Mouse (Mus musculus): ENCODE measurements around the gene Chst5. TPM values are rescaled to one million over a fixed set of nuclear protein-coding genes. Genes with fewer than 3 reads are reported as not detected.
"Not testable (repeated sequence)": the region's sequence is repeated elsewhere in the genome, so short reads cannot be mapped to it uniquely, and the experiment has no call there.

The Chst5 gene
- polyA plus RNA-seq, 1 experiment from 2014 or later, result 3.4 TPM

DNA sequence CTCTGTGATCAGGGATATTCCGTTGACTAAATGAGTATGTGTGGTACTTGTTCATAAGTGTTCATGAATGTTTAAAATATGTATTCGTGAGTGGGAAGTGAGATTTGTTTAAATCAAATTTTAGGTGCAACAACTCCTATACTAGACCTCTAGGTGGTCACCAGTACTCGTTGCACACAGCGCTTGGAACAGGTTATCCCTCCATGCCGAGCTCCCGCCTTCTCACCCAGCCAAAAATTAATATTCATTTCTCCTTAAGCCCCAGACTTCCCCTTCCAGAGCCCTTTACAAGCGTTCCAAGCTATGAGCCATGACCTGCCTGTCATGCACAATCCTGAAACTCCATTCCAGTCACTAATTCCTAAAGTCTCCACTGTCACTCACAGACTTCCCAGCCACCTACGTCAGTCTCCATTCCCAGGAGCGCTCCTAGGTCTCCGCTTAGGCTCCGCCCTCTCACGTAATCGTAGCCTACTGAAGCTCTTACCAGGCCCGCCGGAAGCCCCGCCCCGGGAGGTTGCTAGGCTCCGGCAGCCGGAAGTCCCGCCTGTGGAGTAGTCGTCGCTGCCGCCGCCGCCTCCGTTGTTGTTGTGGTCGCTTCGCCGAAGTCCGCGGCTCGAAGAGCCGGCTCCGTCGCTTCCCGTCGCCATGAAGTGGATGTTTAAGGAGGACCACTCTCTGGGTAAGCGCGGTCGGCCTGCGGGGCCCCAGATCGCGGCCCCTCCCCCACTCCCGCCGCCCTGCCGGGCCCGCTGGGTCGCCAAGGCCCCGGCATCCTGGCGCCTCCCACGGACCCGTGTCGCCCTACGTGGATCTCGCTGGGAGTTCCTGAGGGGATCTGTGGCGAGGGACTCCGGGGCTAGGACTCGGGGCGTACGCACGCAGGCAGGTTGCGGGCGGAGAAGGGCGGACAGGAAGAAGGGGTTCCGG lies 30.2 kb upstream of the Chst5 start, which contains the start of gene Gabarapl2:
Gabarapl2 (plus strand) TSS at position 533 of the 930 bp plus-strand sequence.
- under 1% methylated on average over 64 of the region's 65 CpGs for WGBS
- H3K27me3 ChIP-seq (replicated peaks), result no peaks in the 10 kb centered on the region
- peak; percentile 98 for ATAC-seq (ENCODE audit: low FRiP score)
- H3K9ac ChIP-seq (replicated peaks), result peak within 1 kb of the TSS; percentile 88
- H3K36me3 ChIP-seq, result peaks cover 24% of the 10 kb centered on the region
- peak within 1 kb of the TSS; percentile 82 for H3K27ac ChIP-seq (replicated peaks)
- H3K4me2 ChIP-seq, result peak within 1 kb of the TSS; percentile 72
- H3K4me1 ChIP-seq, result peaks cover 21% of the 10 kb centered on the region
- peak within 1 kb of the TSS; percentile 80 for H3K4me3 ChIP-seq (replicated peaks)
- H3K9me3 ChIP-seq (replicated peaks), result no peaks in the 10 kb centered on the region

DNA sequence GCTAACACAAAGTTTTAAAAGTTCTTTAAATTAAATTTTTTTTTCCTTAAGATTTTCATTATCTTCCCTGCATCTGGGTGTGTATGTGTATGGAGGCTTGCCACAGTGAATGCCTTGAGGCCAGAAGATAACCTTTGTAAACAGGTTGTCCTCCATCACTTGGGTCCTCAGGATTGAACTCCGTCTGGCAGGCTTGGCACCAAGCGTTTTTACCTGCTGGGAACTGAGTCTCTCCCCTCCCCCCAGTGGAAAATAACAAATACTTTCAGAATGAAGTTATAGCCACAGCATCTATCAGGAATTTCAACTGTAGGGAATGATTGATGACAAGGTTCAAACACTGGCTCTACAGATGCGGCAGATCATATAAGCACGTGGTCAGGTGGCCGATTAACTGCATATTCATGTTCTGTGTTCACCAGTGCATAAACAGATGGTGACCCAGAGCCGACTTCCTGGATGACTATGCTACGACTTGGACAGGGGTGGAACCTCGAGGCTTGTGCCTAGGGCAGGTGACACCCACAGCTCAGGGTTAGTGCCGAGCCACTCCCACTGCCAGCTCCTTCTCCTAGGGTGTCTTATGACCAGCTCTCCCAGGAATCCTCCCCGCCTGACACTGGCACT lies 29.4 kb upstream of the Chst5 start:
- peaks cover 16% of the 10 kb centered on the region for H3K36me3 ChIP-seq
- H3K27ac ChIP-seq (replicated peaks), result peak overlapping the region; percentile 82
- H3K9ac ChIP-seq (replicated peaks), result peak overlapping the region; percentile 51
- H3K27me3 ChIP-seq (replicated peaks), result no peaks in the 10 kb centered on the region
- no peaks in the 10 kb centered on the region for H3K9me3 ChIP-seq (replicated peaks)
- H3K4me2 ChIP-seq, result peak overlapping the region; percentile 72
- H3K4me1 ChIP-seq, result peaks cover 21% of the 10 kb centered on the region
- peak overlapping the region; percentile 80 for H3K4me3 ChIP-seq (replicated peaks)
- 8% methylated on average over 10 of the region's 10 CpGs for WGBS
- ATAC-seq (ENCODE audit: low FRiP score), result peak; percentile 59

DNA sequence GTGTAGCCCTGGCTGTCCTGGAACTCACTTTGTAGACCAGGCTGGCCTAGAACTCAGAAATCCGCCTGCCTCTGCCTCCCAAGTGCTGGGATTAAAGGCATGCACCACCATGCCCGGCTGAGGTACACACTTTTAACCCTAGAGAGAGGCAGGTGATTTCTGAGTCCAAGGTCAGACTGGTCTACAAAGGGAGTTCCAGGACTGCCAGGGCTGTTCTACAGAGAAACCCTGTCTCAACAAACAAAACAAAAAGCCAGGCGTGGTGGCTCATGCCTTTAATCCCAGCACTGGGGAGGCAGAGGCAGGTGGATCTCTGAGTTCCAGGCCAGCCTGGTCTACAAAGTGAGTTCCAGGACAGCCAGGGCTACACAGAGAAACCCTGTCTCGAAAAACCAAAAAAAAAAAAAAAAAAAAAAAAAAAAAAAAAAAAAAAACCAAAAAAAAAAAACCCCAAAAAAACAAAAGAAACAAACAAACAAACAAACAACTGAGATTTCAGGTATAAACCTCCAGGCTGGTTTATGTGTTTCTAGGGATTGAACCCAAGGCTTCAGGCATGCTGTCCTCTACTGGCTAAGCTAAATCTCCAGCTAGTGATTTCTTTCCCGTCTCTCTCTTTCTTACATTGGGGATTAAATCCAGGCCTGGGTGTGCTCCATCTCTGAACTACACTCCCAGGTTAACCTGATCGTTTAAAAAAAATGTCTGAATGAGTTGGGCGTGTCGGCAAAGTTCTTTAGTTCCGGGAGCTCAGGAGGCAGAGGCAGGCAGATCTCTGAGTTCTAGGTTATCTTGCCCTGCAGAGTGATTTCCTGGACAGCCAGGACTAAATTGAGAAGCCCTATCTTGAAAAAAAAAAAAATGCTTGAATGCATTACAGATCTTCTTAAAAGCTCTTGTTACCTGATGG lies 28.1 kb upstream of the Chst5 start:
- 90% methylated on average over 9 of the region's 9 CpGs for WGBS
- not testable (repeated sequence) for ATAC-seq (ENCODE audit: low FRiP score); H3K36me3 ChIP-seq; H3K27me3 ChIP-seq (replicated peaks); H3K4me3 ChIP-seq (replicated peaks); H3K4me2 ChIP-seq; H3K27ac ChIP-seq (replicated peaks); H3K9me3 ChIP-seq (replicated peaks); H3K9ac ChIP-seq (replicated peaks)
- peaks cover 24% of the 10 kb centered on the region for H3K4me1 ChIP-seq

DNA sequence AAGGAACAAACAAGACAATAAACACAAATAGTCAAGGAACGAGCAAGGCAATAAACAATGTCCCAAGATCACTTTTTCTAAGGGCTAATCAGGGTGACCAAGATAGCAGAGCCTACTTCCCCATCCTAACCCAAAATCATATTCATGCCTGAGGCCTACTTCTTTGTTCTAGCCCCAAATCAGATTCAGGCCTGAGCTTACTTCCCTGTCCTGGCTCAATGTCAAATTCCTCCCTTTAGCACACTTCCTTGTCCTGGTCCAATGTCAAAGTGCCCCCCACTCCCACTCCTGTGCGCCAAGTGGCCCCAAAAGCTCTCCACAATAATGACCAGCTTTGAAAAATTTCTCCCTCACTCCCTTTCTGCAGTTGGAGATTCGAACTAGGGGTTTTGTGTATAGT lies 26.9 kb upstream of the Chst5 start:
- H3K27me3 ChIP-seq (replicated peaks), result no peaks in the 10 kb centered on the region
- WGBS, result 70% methylated on average over 3 of the region's 3 CpGs

DNA sequence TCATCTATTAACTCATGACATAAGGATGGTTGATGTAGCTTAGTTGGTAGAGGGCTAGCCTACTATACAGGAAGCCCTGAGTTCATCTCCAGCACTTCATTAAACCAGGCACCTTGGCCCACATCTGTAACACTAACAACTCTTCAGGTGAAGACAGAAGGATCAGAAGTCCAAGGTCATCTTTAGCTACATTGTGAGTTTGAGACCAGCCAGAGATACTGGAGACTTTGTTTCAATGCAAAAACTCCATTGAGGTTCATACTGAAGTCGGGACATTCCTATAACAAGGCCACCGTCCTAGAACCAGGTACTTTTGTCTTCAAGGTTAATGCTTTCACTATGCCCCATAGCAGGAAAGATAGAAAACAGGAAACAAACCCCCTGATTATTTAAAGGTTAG lies 24.0 kb upstream of the Chst5 start:
- no peak for ATAC-seq (ENCODE audit: low FRiP score)
- Histone ChIP-seq H3K4me3 (replicated peaks) (no peak overlapping the region), H3K36me3 (no peaks in the 10 kb centered on the region), H3K27ac (replicated peaks) (peak overlapping the region; percentile 93; the same call in 1 of the 2 replicates), H3K4me1 (peaks cover 21% of the 10 kb centered on the region), H3K9ac (replicated peaks) (no peak overlapping the region), H3K9me3 (replicated peaks) (no peaks in the 10 kb centered on the region), H3K4me2 (peak overlapping the region; percentile 96), H3K27me3 (replicated peaks) (no peaks in the 10 kb centered on the region)
- WGBS, result 92% methylated on average over 2 of the region's 2 CpGs

More for the DNA sequence above, 26.9 kb upstream of the Chst5 start:
- H3K27ac ChIP-seq (replicated peaks), result no peak overlapping the region
- no peak overlapping the region for H3K4me3 ChIP-seq (replicated peaks)
- ATAC-seq (ENCODE audit: low FRiP score), result no peak
- H3K4me2 ChIP-seq, result no peak overlapping the region
- H3K9me3 ChIP-seq (replicated peaks), result no peaks in the 10 kb centered on the region
- H3K9ac ChIP-seq (replicated peaks), result no peak overlapping the region
- no peaks in the 10 kb centered on the region; the same call in 1 of the 2 replicates for H3K36me3 ChIP-seq
- H3K4me1 ChIP-seq, result peaks cover 35% of the 10 kb centered on the region

DNA sequence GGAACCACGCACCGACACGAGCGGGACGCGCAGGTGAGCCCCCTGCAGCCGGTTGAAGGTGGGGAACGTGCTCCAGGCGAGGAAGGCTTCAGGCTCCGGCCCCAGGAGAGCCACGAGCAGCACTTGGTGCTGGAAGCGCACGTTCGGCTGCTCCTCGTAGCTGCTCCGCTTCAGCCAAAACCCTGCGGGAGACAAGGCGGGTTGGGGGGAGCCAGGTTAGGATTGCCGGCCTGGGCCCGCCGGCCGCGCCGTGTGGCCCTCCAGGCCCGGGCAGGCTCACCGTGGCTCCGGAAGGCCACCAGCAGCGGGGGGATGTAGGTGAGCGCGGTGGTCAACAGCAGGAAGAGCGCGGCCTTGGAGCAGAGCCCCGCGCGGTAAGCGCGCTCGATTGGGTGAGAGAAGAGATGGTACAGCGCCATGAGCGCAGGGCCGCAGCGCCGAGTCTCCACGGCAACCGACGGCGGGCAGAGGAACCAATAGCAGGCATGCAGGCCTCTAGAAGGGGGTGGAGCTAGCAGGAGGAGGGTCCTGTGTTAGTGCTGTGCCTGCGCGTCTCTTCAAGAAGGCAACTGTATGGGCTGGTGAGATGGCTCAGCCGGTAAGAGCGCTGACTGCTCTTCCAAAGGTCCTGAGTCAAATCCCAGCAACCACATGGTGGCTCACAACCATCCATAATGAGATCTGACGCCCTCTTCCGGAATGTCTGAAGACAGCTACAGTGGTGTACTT lies 23.3 kb upstream of the Chst5 start, which contains the start of gene Tmem231:
Tmem231 (minus strand) TSS at position 534 of the 729 bp plus-strand sequence.
- no peaks in the 10 kb centered on the region for H3K36me3 ChIP-seq
- H3K27me3 ChIP-seq (replicated peaks), result no peaks in the 10 kb centered on the region
- H3K4me2 ChIP-seq, result peak within 1 kb of the TSS; percentile 96
- ATAC-seq (ENCODE audit: low FRiP score), result peak; percentile 99
- H3K4me3 ChIP-seq (replicated peaks), result peak within 1 kb of the TSS; percentile 76
- H3K9ac ChIP-seq (replicated peaks), result peak within 1 kb of the TSS; percentile 89
- H3K4me1 ChIP-seq, result peaks cover 21% of the 10 kb centered on the region
- H3K27ac ChIP-seq (replicated peaks), result peak within 1 kb of the TSS; percentile 93
- no peaks in the 10 kb centered on the region for H3K9me3 ChIP-seq (replicated peaks)
- under 1% methylated on average over 53 of the region's 53 CpGs for whole genome bisulfite sequencing

DNA sequence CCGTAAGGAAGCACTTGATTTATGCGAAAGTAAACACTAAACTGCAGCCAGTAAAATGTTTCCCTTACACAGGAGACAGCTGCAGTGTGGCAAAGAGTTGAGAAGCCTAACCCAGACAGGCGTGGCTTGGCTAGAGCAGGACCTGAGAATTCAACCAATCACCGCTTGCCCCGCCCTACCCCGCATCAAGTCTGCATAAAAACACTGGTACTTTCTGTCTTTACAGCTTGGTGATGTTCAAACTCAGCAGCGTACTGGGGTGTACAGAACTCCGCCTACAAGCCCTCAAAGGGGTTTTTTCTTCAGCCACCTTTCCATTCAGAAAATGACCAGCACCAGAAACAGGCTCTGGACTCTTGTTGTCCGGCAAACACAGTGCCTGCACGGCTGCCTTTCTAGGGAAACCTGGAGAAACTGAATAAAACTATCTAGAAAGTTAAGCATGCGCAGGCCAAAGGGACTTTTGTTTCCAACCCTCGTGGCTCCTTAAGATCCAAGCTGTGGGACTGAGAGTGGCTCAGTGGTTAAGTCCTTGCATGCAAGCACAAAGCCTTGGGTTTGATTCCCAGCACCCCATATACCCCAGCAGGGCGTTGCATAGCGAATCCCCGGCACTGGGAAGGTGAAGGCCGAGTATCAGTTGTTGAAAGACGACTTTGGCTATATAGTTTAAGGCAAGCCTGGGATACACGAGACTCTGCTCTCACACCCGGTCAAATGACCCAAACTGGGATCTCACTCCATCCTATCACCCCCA lies 22.5 kb upstream of the Chst5 start:
- Histone ChIP-seq H3K27me3 (replicated peaks) (no peaks in the 10 kb centered on the region), H3K4me2 (peak overlapping the region; percentile 96), H3K27ac (replicated peaks) (peak overlapping the region; percentile 93), H3K4me3 (replicated peaks) (peak overlapping the region; percentile 76), H3K9me3 (replicated peaks) (no peaks in the 10 kb centered on the region), H3K4me1 (peaks cover 21% of the 10 kb centered on the region), H3K9ac (replicated peaks) (peak overlapping the region; percentile 89), H3K36me3 (no peaks in the 10 kb centered on the region)
- ATAC-seq (ENCODE audit: low FRiP score), result peak; percentile 14; the same call in 1 of the 2 replicates
- 25% methylated on average over 19 of the region's 19 CpGs for WGBS

DNA sequence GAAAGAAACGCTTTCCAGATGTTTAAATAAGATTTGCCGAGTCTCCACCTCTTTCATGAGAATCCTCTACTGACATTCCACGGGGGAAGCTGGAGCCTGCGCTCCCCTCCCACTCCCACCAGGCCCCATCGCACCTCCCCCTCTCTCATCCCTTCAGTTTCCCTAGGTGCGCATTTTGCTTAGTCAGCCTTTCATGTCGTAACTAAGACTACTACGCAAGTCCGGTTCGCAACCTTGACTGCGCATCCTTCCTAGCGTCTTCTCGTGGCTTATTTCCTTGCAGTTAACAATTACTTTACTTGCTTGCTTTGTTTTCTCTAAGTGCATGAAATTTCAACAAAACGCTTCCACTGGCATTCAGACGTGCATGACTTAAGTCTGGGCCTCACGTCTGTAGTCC lies 21.5 kb upstream of the Chst5 start:
- Histone ChIP-seq H3K27ac (replicated peaks) (no peak overlapping the region), H3K36me3 (no peaks in the 10 kb centered on the region), H3K9me3 (replicated peaks) (no peaks in the 10 kb centered on the region), H3K4me3 (replicated peaks) (no peak overlapping the region), H3K4me1 (peaks cover 21% of the 10 kb centered on the region), H3K4me2 (no peak overlapping the region), H3K27me3 (replicated peaks) (no peaks in the 10 kb centered on the region), H3K9ac (replicated peaks) (no peak overlapping the region)
- 73% methylated on average over 16 of the region's 16 CpGs for WGBS
- no peak for ATAC-seq (ENCODE audit: low FRiP score)

DNA sequence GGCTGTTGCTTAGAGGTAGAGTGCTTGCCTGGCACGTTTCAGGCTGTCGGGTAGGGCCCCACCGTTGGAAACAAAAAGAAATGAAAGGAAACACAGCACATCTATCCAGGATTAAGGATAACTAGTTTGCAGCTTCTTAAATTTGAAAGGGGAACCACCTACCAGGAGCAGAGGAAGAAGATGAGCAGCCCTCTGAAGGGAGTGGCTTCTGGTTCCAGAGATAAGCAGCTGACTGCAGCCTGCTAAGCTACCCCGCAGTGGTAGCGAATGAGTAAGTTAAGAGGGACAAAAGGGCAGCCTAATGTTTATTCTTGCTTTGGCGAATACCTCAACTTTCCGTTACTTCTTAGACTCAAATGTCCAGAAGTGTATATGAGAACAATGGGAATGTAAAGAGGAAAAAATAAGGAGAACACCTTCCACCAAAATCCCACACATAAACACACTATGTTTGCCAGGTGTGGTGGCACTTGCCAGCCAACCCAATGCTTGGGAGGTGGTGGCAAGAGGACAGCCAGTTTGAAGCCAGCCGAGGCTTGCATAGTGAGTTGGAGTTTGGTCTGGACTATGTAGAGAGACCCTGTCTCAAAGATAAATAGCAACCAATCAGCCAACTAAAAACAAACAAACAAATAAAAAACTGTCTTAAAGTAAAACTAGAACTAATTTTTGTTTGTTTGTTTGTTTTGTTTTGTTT lies 19.5 kb upstream of the Chst5 start:
- Histone ChIP-seq H3K9ac (replicated peaks) (no peak overlapping the region), H3K36me3 (no peaks in the 10 kb centered on the region), H3K4me2 (no peak overlapping the region), H3K27ac (replicated peaks) (no peak overlapping the region), H3K27me3 (replicated peaks) (no peaks in the 10 kb centered on the region), H3K9me3 (replicated peaks) (no peaks in the 10 kb centered on the region), H3K4me1 (peaks cover 21% of the 10 kb centered on the region), H3K4me3 (replicated peaks) (no peak overlapping the region)
- 83% methylated on average over 8 of the region's 8 CpGs for WGBS
- no peak for ATAC-seq (ENCODE audit: low FRiP score)

DNA sequence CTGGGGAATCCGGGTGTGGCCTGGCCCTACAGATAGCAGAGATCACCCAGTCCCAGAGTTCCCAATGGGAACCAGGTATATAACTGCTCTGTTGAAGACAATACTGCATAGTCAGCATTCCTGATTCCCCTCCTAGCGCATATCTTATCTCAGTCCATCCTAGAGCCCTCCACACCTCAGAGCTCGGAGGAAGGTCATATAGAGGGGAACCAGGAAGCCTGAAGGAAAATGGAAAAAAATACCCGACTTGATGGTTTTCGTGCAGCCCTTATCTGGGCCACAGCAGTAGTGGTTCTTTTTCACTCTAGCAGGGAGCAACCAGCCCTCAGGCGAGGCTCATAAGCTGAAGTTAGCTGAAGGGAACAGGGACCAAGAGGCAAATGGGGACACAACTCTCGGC lies 14.7 kb upstream of the Chst5 start:
- Histone ChIP-seq H3K27ac (replicated peaks) (no peak overlapping the region), H3K9ac (replicated peaks) (no peak overlapping the region), H3K4me2 (no peak overlapping the region), H3K27me3 (replicated peaks) (no peaks in the 10 kb centered on the region), H3K9me3 (replicated peaks) (no peaks in the 10 kb centered on the region), H3K4me3 (replicated peaks) (no peak overlapping the region), H3K36me3 (no peaks in the 10 kb centered on the region), H3K4me1 (no peaks in the 10 kb centered on the region)
- ATAC-seq (ENCODE audit: low FRiP score), result no peak
- WGBS, result 86% methylated on average over 7 of the region's 7 CpGs
